Mouse (Mus musculus): ENCODE measurements at regions not wholly inside any gene's neighbourhood (a gene's known extent, or its start where the extent isn't known, plus 50 kb on each side); places are given as distances from the start of the nearest gene placed in this dataset.

- H3K27ac ChIP-seq, result no peak overlapping the region
- no peak overlapping the region for H3K9ac ChIP-seq
- 63% methylated on average over 2 of the region's 2 CpGs for WGBS
- no peak overlapping the region for H3K4me2 ChIP-seq (replicated peaks)
- no peaks in the 10 kb centered on the region for H3K9me3 ChIP-seq (replicated peaks)
- no peaks in the 10 kb centered on the region for H3K36me3 ChIP-seq
- no peaks in the 10 kb centered on the region for H3K27me3 ChIP-seq
- no peaks in the 10 kb centered on the region for H3K4me1 ChIP-seq
- no peak overlapping the region for H3K4me3 ChIP-seq
- no peak for ATAC-seq (ENCODE audit: low FRiP score)
Measured at GRCm38 (mm10) chr5:132884130-132884529, 341.0 kb upstream of the Auts2 start.

GRCm38 (mm10) chr5:132882291-132882690 is 339.1 kb upstream of the Auts2 start:
- H3K9ac ChIP-seq, result no peak overlapping the region
- no peak for ATAC-seq (ENCODE audit: low FRiP score)
- no peaks in the 10 kb centered on the region for H3K36me3 ChIP-seq
- H3K27me3 ChIP-seq, result no peaks in the 10 kb centered on the region
- H3K9me3 ChIP-seq (replicated peaks), result no peaks in the 10 kb centered on the region
- no peak overlapping the region for H3K4me3 ChIP-seq
- WGBS, result 74% methylated on average over 3 of the region's 3 CpGs
- H3K4me1 ChIP-seq, result no peaks in the 10 kb centered on the region
- H3K4me2 ChIP-seq (replicated peaks), result no peak overlapping the region
- no peak overlapping the region for H3K27ac ChIP-seq

- no peak overlapping the region for H3K9ac ChIP-seq
- H3K27ac ChIP-seq, result no peak overlapping the region
- 0 out of 2 replicates have a peak, but pooled peaks cover 6% of the 10 kb centered on the region for H3K4me1 ChIP-seq
- H3K36me3 ChIP-seq, result no peaks in the 10 kb centered on the region
- ATAC-seq (ENCODE audit: low FRiP score), result no peak
- no peaks in the 10 kb centered on the region for H3K9me3 ChIP-seq (replicated peaks)
- H3K4me3 ChIP-seq, result no peak overlapping the region
- no peaks in the 10 kb centered on the region for H3K27me3 ChIP-seq
- WGBS, result 97% methylated on average over 3 of the region's 3 CpGs
- no peak overlapping the region for H3K4me2 ChIP-seq (replicated peaks)
Measured at GRCm38 (mm10) chr5:132881170-132881569, 338.0 kb upstream of the Auts2 start.

GRCm38 (mm10) chr5:132876336-132876840 is 333.2 kb upstream of the Auts2 start:
- H3K36me3 ChIP-seq, result no peaks in the 10 kb centered on the region
- 31% methylated on average over 6 of the region's 6 CpGs for WGBS
- no peak overlapping the region for H3K4me3 ChIP-seq
- no peak overlapping the region for H3K27ac ChIP-seq
- H3K27me3 ChIP-seq, result no peaks in the 10 kb centered on the region
- no peak overlapping the region for H3K4me2 ChIP-seq (replicated peaks)
- 0 out of 2 replicates have a peak, but pooled peaks cover 6% of the 10 kb centered on the region for H3K4me1 ChIP-seq
- H3K9ac ChIP-seq, result no peak overlapping the region
- no peak for ATAC-seq (ENCODE audit: low FRiP score)
- no peaks in the 10 kb centered on the region for H3K9me3 ChIP-seq (replicated peaks)

GRCm38 (mm10) chr5:132858846-132859510 is 315.8 kb upstream of the Auts2 start:
- Histone ChIP-seq H3K4me3 (no peak overlapping the region), H3K9me3 (replicated peaks) (no peaks in the 10 kb centered on the region), H3K27ac (no peak overlapping the region), H3K27me3 (no peaks in the 10 kb centered on the region), H3K4me1 (no peaks in the 10 kb centered on the region; the same call in 1 of the 2 replicates), H3K4me2 (replicated peaks) (no peak overlapping the region), H3K36me3 (no peaks in the 10 kb centered on the region), H3K9ac (no peak overlapping the region)
- WGBS, result 75% methylated on average over 5 of the region's 5 CpGs
- no peak for ATAC-seq (ENCODE audit: low FRiP score)

GRCm38 (mm10) chr5:132855619-132856510 is 312.7 kb upstream of the Auts2 start:
- H3K27me3 ChIP-seq, result no peaks in the 10 kb centered on the region
- WGBS, result 65% methylated on average over 4 of the region's 4 CpGs
- no peak overlapping the region for H3K4me3 ChIP-seq
- no peak overlapping the region for H3K4me2 ChIP-seq (replicated peaks)
- no peak overlapping the region for H3K9ac ChIP-seq
- no peaks in the 10 kb centered on the region for H3K36me3 ChIP-seq
- no peaks in the 10 kb centered on the region for H3K9me3 ChIP-seq (replicated peaks)
- H3K4me1 ChIP-seq, result no peaks in the 10 kb centered on the region; the same call in 1 of the 2 replicates
- H3K27ac ChIP-seq, result no peak overlapping the region
- no peak for ATAC-seq (ENCODE audit: low FRiP score)

GRCm38 (mm10) chr5:132850770-132851169 is 307.6 kb upstream of the Auts2 start:
- no peaks in the 10 kb centered on the region for H3K9me3 ChIP-seq (replicated peaks)
- no peak for ATAC-seq (ENCODE audit: low FRiP score)
- 84% methylated on average over 6 of the region's 6 CpGs for WGBS
- no peaks in the 10 kb centered on the region for H3K27me3 ChIP-seq
- no peak overlapping the region for H3K4me2 ChIP-seq (replicated peaks)
- H3K36me3 ChIP-seq, result no peaks in the 10 kb centered on the region
- H3K9ac ChIP-seq, result no peak overlapping the region
- no peaks in the 10 kb centered on the region; the same call in 1 of the 2 replicates for H3K4me1 ChIP-seq
- H3K4me3 ChIP-seq, result no peak overlapping the region
- no peak overlapping the region for H3K27ac ChIP-seq

- H3K9me3 ChIP-seq (replicated peaks), result no peaks in the 10 kb centered on the region
- no peak overlapping the region for H3K9ac ChIP-seq
- no peak overlapping the region for H3K4me3 ChIP-seq
- H3K4me2 ChIP-seq (replicated peaks), result no peak overlapping the region
- no peaks in the 10 kb centered on the region for H3K27me3 ChIP-seq
- ATAC-seq (ENCODE audit: low FRiP score), result no peak
- no peaks in the 10 kb centered on the region for H3K36me3 ChIP-seq
- 0 out of 2 replicates have a peak, but pooled peaks cover 4% of the 10 kb centered on the region for H3K4me1 ChIP-seq
- no peak overlapping the region for H3K27ac ChIP-seq
- 68% methylated on average over 3 of the region's 3 CpGs for WGBS
Measured at GRCm38 (mm10) chr5:132848086-132848485, 304.9 kb upstream of the Auts2 start.

- no peak overlapping the region for H3K9ac ChIP-seq
- ATAC-seq (ENCODE audit: low FRiP score), result no peak
- H3K4me3 ChIP-seq, result no peak overlapping the region
- no peak overlapping the region for H3K27ac ChIP-seq
- 0 out of 2 replicates have a peak, but pooled peaks cover 5% of the 10 kb centered on the region for H3K4me1 ChIP-seq
- H3K27me3 ChIP-seq, result no peaks in the 10 kb centered on the region
- H3K9me3 ChIP-seq (replicated peaks), result no peaks in the 10 kb centered on the region; the same call in 1 of the 2 replicates
- H3K36me3 ChIP-seq, result no peaks in the 10 kb centered on the region
- WGBS, result 46% methylated on average over 3 of the region's 3 CpGs
- no peak overlapping the region for H3K4me2 ChIP-seq (replicated peaks)
Measured at GRCm38 (mm10) chr5:132843284-132843683, 300.1 kb upstream of the Auts2 start.

- WGBS, result 90% methylated on average over 3 of the region's 3 CpGs
- ATAC-seq (ENCODE audit: low FRiP score), result no peak
- no peaks in the 10 kb centered on the region for H3K36me3 ChIP-seq
- H3K4me3 ChIP-seq, result no peak overlapping the region
- H3K4me1 ChIP-seq, result 0 out of 2 replicates have a peak, but pooled peaks cover 5% of the 10 kb centered on the region
- no peaks in the 10 kb centered on the region; the same call in 1 of the 2 replicates for H3K9me3 ChIP-seq (replicated peaks)
- no peak overlapping the region for H3K4me2 ChIP-seq (replicated peaks)
- H3K27ac ChIP-seq, result no peak overlapping the region
- no peak overlapping the region for H3K9ac ChIP-seq
- no peaks in the 10 kb centered on the region for H3K27me3 ChIP-seq
Measured at GRCm38 (mm10) chr5:132841794-132842193, 298.6 kb upstream of the Auts2 start.

- no peaks in the 10 kb centered on the region; the same call in 1 of the 2 replicates for H3K9me3 ChIP-seq (replicated peaks)
- no peak overlapping the region for H3K9ac ChIP-seq
- H3K4me2 ChIP-seq (replicated peaks), result no peak overlapping the region
- WGBS, result 44% methylated on average over 2 of the region's 2 CpGs
- H3K4me3 ChIP-seq, result no peak overlapping the region
- H3K36me3 ChIP-seq, result no peaks in the 10 kb centered on the region
- ATAC-seq (ENCODE audit: low FRiP score), result no peak
- no peak overlapping the region for H3K27ac ChIP-seq
- no peaks in the 10 kb centered on the region for H3K4me1 ChIP-seq
- H3K27me3 ChIP-seq, result no peaks in the 10 kb centered on the region
Measured at GRCm38 (mm10) chr5:132837420-132837819, 294.3 kb upstream of the Auts2 start.

- ATAC-seq (ENCODE audit: low FRiP score), result no peak
Measured at GRCm38 (mm10) chr5:132828993-132829392, 285.8 kb upstream of the Auts2 start.

More at GRCm38 (mm10) chr5:132828993-132829392, 285.8 kb upstream of the Auts2 start:
- 77% methylated on average over 7 of the region's 7 CpGs for WGBS
- Histone ChIP-seq H3K9me3 (replicated peaks) (no peaks in the 10 kb centered on the region), H3K36me3 (no peaks in the 10 kb centered on the region), H3K4me3 (no peak overlapping the region), H3K4me1 (no peaks in the 10 kb centered on the region), H3K27ac (no peak overlapping the region), H3K9ac (no peak overlapping the region), H3K4me2 (replicated peaks) (no peak overlapping the region), H3K27me3 (no peaks in the 10 kb centered on the region)
